Mouse (Mus musculus) heart, adult 2 months (tissue): ENCODE measurements around the gene Dsn1. TPM values are rescaled to one million over a fixed set of nuclear protein-coding genes. Genes with fewer than 3 reads are reported as not detected.

Source experiments
- DNase-seq, 2 experiments: peaks; one replicate each; pipeline ENCODE4 v3.0.0; 2021
- H3K27ac ChIP-seq: fragments of 200-600 bp; 2 replicates; pipeline ENCODE4 v1.8.1; 2022
- H3K27me3 ChIP-seq: fragments of 200-500 bp; 2 replicates; pipeline ENCODE4 v1.6.1; 2012; ENCODE audit warnings: mild to moderate bottlenecking, low read length, inconsistent platforms, mixed read lengths; ENCODE audit not compliant: control insufficient read depth, insufficient read depth
- H3K36me3 ChIP-seq: fragments of 200-500 bp; 2 replicates; pipeline ENCODE4 v1.6.1; 2012; ENCODE audit warnings: low read length, inconsistent platforms; ENCODE audit not compliant: control insufficient read depth, insufficient read depth
- H3K4me1 ChIP-seq: fragments of 200-500 bp; 2 replicates; pipeline ENCODE4 v1.6.1; 2011; ENCODE audit warnings: low read length; ENCODE audit not compliant: control insufficient read depth, insufficient read depth
- H3K4me3 ChIP-seq: fragments of 200-600 bp; 2 replicates; pipeline ENCODE4 v1.8.1; 2022
- H3K79me2 ChIP-seq: fragments of 200-500 bp; replicated peaks from 2 replicates; pipeline ENCODE4 v1.6.1; 2012; ENCODE audit warnings: mild to moderate bottlenecking, inconsistent platforms, low read length, moderate library complexity, mixed read lengths; ENCODE audit not compliant: control insufficient read depth, insufficient read depth
- H3K9ac ChIP-seq: fragments of 200-500 bp; 2 replicates; pipeline ENCODE4 v1.6.1; 2012; ENCODE audit warnings: low read depth, mild to moderate bottlenecking, control low read depth, inconsistent platforms, low read length, mixed read lengths
- CTCF ChIP-seq: fragments of 200-600 bp; IDR thresholded peaks from 2 replicates; pipeline ENCODE4 v1.8.1; 2022; ENCODE audit warnings: antibody characterized with exemption, mild to moderate bottlenecking, moderate library complexity
- EP300 ChIP-seq: fragments of 200-500 bp; IDR thresholded peaks from 2 replicates; pipeline ENCODE4 v1.6.1; 2011; ENCODE audit warnings: low read depth, low read length, control low read depth; ENCODE audit not compliant: insufficient read depth
- POLR2A ChIP-seq: fragments of 200-500 bp; IDR thresholded peaks from 2 replicates; pipeline ENCODE4 v1.6.1; 2011; ENCODE audit warnings: mild to moderate bottlenecking, low read depth, low read length, control low read depth; ENCODE audit not compliant: insufficient read depth
- WGBS: fragments of 180-500 bp; shearing (Covaris S2); methylation state at CpG from one replicate; pipeline ENCODE4 v1.1.7; 2018; 5-methylcytosine and 5-hydroxymethylcytosine counted together
- intact Hi-C: fragments of 180-260 bp; cut with DNase I; formaldehyde crosslinking; loops from one replicate; pipeline ENCODE4 v1.15.1; 2025
- polyA plus RNA-seq: library from polyadenylated mRNA; depleted of rRNA; stranded (reverse); fragments of >200 nt; gene quantifications from 2 replicates; pipeline ENCODE4 v1.2.3, GENCODE M21; 2012
- total RNA-seq, 2 experiments: library from RNA; stranded (reverse); gene quantifications; 2 replicates each; pipeline ENCODE4 v1.2.3; 2021

Gene Dsn1
- total and polyA plus RNA-seq, 3 experiments, result 0.70 to 1.8 (median 1.3) TPM

- Histone ChIP-seq H3K27me3 (no peaks in the 10 kb centered on the region), H3K4me3 (no peak overlapping the region), H3K4me1 (peaks cover 8% of the 10 kb centered on the region), H3K79me2 (no peaks in the 10 kb centered on the region), H3K36me3 (peaks cover 8% of the 10 kb centered on the region), H3K9ac (no peak overlapping the region), H3K27ac (peak overlapping the region; percentile 13; the same call in 1 of the 2 replicates)
- TF ChIP-seq EP300 (no peak), POLR2A (no peak), CTCF (peak; percentile 44)
- WGBS, result 50% methylated on average over 5 of the region's 5 CpGs
- intact Hi-C loops, result no loop called here
- peak in 1 of 2 experiments; percentile 24 for DNase-seq
Measured at GRCm38 (mm10) chr2:156973316-156974100, 33.4 kb downstream of the Dsn1 start.

DNA sequence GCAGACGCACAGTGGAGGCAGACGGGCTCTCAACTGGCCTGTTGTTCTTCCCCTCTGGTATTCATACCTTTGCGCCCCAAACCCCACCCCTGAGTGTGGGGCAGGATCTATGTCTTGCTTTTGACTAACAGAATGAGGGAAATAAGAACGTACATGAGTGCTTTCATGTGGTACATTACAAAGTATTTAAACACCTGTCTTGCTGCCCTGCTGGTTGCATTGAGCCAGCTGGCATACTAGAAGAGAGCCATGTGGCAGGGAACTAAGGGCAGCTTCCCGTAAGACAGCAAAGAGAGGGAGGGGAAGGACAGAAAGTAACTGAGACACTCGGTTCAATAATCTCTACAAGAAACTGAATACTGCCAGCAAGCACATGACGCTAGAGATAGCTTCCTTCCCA lies 36.7 kb downstream of the Dsn1 start:
- H3K27ac ChIP-seq, result no peak overlapping the region
- 63% methylated on average over 7 of the region's 7 CpGs for WGBS

DNA sequence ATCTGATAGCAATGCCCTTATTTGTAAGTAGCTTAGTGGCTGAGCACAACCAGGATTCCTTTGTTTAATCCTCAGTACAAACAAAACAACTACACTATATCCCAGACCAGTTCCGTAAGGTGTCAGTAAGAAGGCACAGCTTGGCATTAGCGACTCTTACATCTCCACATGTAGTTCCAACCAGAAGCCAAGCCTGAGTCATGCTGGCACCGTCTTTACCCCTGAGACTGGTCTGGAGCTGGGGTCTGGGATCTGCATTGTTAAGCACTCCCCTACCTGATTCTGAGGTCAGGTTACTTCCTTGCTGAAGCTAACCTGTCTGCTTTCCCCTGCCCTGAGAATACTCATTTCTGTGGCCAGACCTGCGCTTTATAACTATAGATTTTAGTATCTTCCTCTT lies 38.5 kb downstream of the Dsn1 start:
- Histone ChIP-seq H3K9ac (no peak overlapping the region), H3K27ac (no peak overlapping the region), H3K27me3 (no peaks in the 10 kb centered on the region), H3K4me1 (peaks cover 2% of the 10 kb centered on the region; the same call in 1 of the 2 replicates), H3K4me3 (no peak overlapping the region), H3K79me2 (no peaks in the 10 kb centered on the region), H3K36me3 (peaks cover 1% of the 10 kb centered on the region; the same call in 1 of the 2 replicates)
- intact Hi-C loops, result no loop called here
- no peak for DNase-seq
- TF ChIP-seq POLR2A (no peak), EP300 (no peak), CTCF (no peak)
- 84% methylated on average over 4 of the region's 4 CpGs for WGBS

More for the DNA sequence above, 36.7 kb downstream of the Dsn1 start:
- intact Hi-C loops, result no loop called here
- Histone ChIP-seq H3K27me3 (no peaks in the 10 kb centered on the region), H3K79me2 (no peaks in the 10 kb centered on the region), H3K9ac (no peak overlapping the region), H3K4me3 (no peak overlapping the region), H3K36me3 (peaks cover 8% of the 10 kb centered on the region), H3K4me1 (peaks cover 7% of the 10 kb centered on the region)
- TF ChIP-seq CTCF (no peak), EP300 (no peak), POLR2A (no peak)
- DNase-seq, result no peak

DNA sequence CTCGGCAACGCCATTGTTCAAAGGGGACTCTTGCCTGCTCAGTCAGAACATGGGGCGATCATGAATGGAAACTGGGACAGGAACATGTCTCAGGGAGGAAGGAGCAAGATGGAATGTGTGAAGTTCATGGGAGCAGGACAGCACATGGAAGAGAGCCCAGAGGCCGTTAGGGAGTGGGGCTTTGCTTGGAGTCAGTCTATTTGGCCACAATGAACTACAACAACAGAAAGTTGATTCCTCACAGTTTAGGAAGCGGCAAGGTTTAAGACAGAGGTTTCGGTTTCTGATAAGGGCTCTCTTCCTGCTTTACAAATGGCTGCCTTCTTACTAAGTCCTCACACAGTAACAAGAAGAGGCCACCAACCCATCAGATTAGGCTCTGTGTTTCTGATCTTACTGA lies 39.6 kb downstream of the Dsn1 start:
- TF ChIP-seq POLR2A (no peak), EP300 (no peak), CTCF (no peak)
- peak in 1 of 2 experiments; percentile 25 for DNase-seq
- no peak overlapping the region for H3K27ac ChIP-seq
- H3K79me2 ChIP-seq, result no peaks in the 10 kb centered on the region
- 0 out of 2 replicates have a peak, but pooled peaks cover 1% of the 10 kb centered on the region for H3K36me3 ChIP-seq
- no peaks in the 10 kb centered on the region for H3K27me3 ChIP-seq
- peaks cover 1% of the 10 kb centered on the region; the same call in 1 of the 2 replicates for H3K4me1 ChIP-seq
- H3K4me3 ChIP-seq, result no peak overlapping the region
- intact Hi-C loops, result no loop called here
- 50% methylated on average over 6 of the region's 6 CpGs for WGBS
- no peak overlapping the region for H3K9ac ChIP-seq

DNA sequence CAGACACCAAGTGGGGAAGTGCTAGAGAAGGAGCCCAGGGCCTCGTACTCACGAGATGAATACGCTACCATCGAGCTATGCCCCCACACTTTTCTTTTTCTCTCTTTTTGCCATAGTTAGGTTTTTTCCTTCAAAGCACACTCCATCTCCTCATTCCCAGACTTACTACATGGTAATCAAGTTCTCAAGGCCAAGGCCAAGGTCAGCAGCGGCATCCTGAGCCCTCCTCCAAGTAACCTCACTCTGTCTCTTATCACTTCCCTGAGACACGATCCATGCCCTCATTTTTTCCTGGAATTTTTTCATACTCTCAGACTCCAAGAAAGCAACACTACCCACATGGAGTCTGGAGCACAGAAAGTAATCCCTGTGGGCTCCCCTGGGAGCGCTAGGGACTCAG lies 43.1 kb downstream of the Dsn1 start:
- DNase-seq, result no peak
- H3K4me1 ChIP-seq, result peaks cover 1% of the 10 kb centered on the region; the same call in 1 of the 2 replicates
- intact Hi-C loops, result no loop called here
- H3K79me2 ChIP-seq, result no peaks in the 10 kb centered on the region
- H3K27ac ChIP-seq, result no peak overlapping the region
- no peak overlapping the region for H3K9ac ChIP-seq
- H3K27me3 ChIP-seq, result no peaks in the 10 kb centered on the region
- TF ChIP-seq EP300, result no peak
- TF ChIP-seq POLR2A, result no peak
- TF ChIP-seq CTCF, result no peak
- WGBS, result 75% methylated on average over 7 of the region's 7 CpGs
- no peaks in the 10 kb centered on the region for H3K36me3 ChIP-seq
- no peak overlapping the region for H3K4me3 ChIP-seq

GRCm38 (mm10) chr2:156958496-156959252 lies 48.3 kb downstream of the Dsn1 start:
- no peaks in the 10 kb centered on the region for H3K36me3 ChIP-seq
- intact Hi-C loops, result no loop called here
- TF ChIP-seq POLR2A, result no peak
- TF ChIP-seq EP300, result no peak
- TF ChIP-seq CTCF, result no peak
- no peak for DNase-seq
- H3K4me3 ChIP-seq, result no peak overlapping the region
- H3K79me2 ChIP-seq, result no peaks in the 10 kb centered on the region
- WGBS, result 77% methylated on average over 9 of the region's 9 CpGs
- no peak overlapping the region for H3K27ac ChIP-seq
- no peak overlapping the region for H3K9ac ChIP-seq
- no peaks in the 10 kb centered on the region for H3K27me3 ChIP-seq
- H3K4me1 ChIP-seq, result no peaks in the 10 kb centered on the region
